Mouse (Mus musculus) ES-E14 (cell line): ENCODE measurements around the gene Bmper. TPM values are rescaled to one million over a fixed set of nuclear protein-coding genes. Genes with fewer than 3 reads are reported as not detected.

Experiments used
- DNase-seq: peaks from one replicate; pipeline ENCODE4 v3.0.0-alpha.2; 2013; ENCODE audit warnings: low read depth, low spot score
- H3K27ac ChIP-seq: 2 replicates; pipeline ENCODE4 v1.5.1; 2012; ENCODE audit warnings: low read depth, mild to moderate bottlenecking, low read length, moderate library complexity, mixed read lengths; ENCODE audit not compliant: poor library complexity, insufficient read depth, severe bottlenecking
- H3K36me3 ChIP-seq: 2 replicates; pipeline ENCODE4 v1.6.1; 2012; ENCODE audit warnings: mild to moderate bottlenecking, low read length, moderate library complexity, mixed read lengths; ENCODE audit not compliant: control insufficient read depth, poor library complexity, insufficient read depth, severe bottlenecking
- H3K4me1 ChIP-seq, 2 experiments: fragments of 150-350 bp in 1 of 2; sonication (generic) in 1 of 2; 2 replicates each; pipeline ENCODE4 v1.6.1; 2012; ENCODE audit warnings: low read length in 2 of 2, mild to moderate bottlenecking in 1 of 2, mixed read lengths in 1 of 2; ENCODE audit not compliant: control insufficient read depth in 2 of 2, insufficient read depth in 2 of 2, poor library complexity in 1 of 2
- H3K4me3 ChIP-seq, 2 experiments: fragments of 150-350 bp in 1 of 2; sonication (generic) in 1 of 2; 2 replicates each; pipeline ENCODE4 v1.5.1; 2012; ENCODE audit warnings: low read length in 2 of 2, low read depth in 1 of 2, mild to moderate bottlenecking in 1 of 2, mixed read lengths in 1 of 2; ENCODE audit not compliant: insufficient read depth in 1 of 2, poor library complexity in 1 of 2, severe bottlenecking in 1 of 2
- H3K9ac ChIP-seq: 2 replicates; pipeline ENCODE4 v1.6.1; 2012; ENCODE audit warnings: low read depth, mild to moderate bottlenecking, low read length, mixed read lengths; ENCODE audit not compliant: poor library complexity, insufficient read depth, severe bottlenecking
- H3K9me3 ChIP-seq: fragments of 150-350 bp; sonication (generic); 2 replicates; pipeline ENCODE4 v1.6.1; 2012; ENCODE audit warnings: low read depth, mild to moderate bottlenecking, low read length; ENCODE audit not compliant: control insufficient read depth, insufficient read depth
- CHD2 ChIP-seq: IDR thresholded peaks from 2 replicates; pipeline ENCODE4 v1.6.1; 2014; ENCODE audit warnings: mild to moderate bottlenecking, low read depth, low read length, inconsistent platforms
- HCFC1 ChIP-seq: IDR thresholded peaks from 2 replicates; pipeline ENCODE4 v1.6.1; 2012; ENCODE audit warnings: low read length, inconsistent platforms, borderline replicate concordance; ENCODE audit not compliant: insufficient read depth
- MAFK ChIP-seq: IDR thresholded peaks from 2 replicates; pipeline ENCODE4 v1.6.1; 2014; ENCODE audit warnings: mild to moderate bottlenecking, low read depth, low read length, inconsistent platforms; ENCODE audit not compliant: insufficient read depth
- ZC3H11A ChIP-seq: IDR thresholded peaks from 2 replicates; pipeline ENCODE4 v1.6.1; 2012; ENCODE audit warnings: low read depth, mild to moderate bottlenecking, inconsistent platforms, low read length, borderline replicate concordance
- ZNF384 ChIP-seq: IDR thresholded peaks from 2 replicates; pipeline ENCODE4 v1.6.1; 2012; ENCODE audit warnings: low read depth, low read length, inconsistent platforms
- in situ Hi-C, 2 experiments: fragments of 600-800 bp; cut with MboI; formaldehyde crosslinking; loops; one replicate each; pipeline ENCODE4 v1.15.1; 2025; ENCODE audit warnings: low sequenced_read_pairs in 2 of 2, inconsistent platforms in 1 of 2; ENCODE audit not compliant: unreplicated experiment in 2 of 2
- total RNA-seq: library from RNA; depleted of rRNA; stranded (reverse); fragments of 300-350 nt; gene quantifications from 2 replicates; pipeline ENCODE4 v1.2.3, GENCODE M21; 2012

The Bmper gene
- total RNA-seq, 1 experiment, result 2.5 TPM

GRCm38 (mm10) chr9:23250026-23250425 is 27.1 kb downstream of the Bmper start:
- no peaks in the 10 kb centered on the region for H3K9me3 ChIP-seq
- DNase-seq, result peak; percentile 62
- no peak overlapping the region for H3K27ac ChIP-seq
- H3K36me3 ChIP-seq, result no peaks in the 10 kb centered on the region
- in situ Hi-C loops, result no loop called here
- no peak for TF ChIP-seq MAFK
- TF ChIP-seq ZC3H11A, result peak; percentile 54; the same call in 1 of the 2 replicates
- no peaks in the 10 kb centered on the region for H3K4me1 ChIP-seq
- no peak overlapping the region for H3K9ac ChIP-seq
- no peak overlapping the region for H3K4me3 ChIP-seq

GRCm38 (mm10) chr9:23251001-23251400 is 28.1 kb downstream of the Bmper start:
- Histone ChIP-seq H3K9ac (no peak overlapping the region), H3K4me1 (no peaks in the 10 kb centered on the region), H3K4me3 (no peak overlapping the region), H3K36me3 (no peaks in the 10 kb centered on the region), H3K9me3 (no peaks in the 10 kb centered on the region), H3K27ac (no peak overlapping the region)
- in situ Hi-C loops, result no loop called here
- TF ChIP-seq HCFC1, result no peak
- no peak for TF ChIP-seq MAFK
- TF ChIP-seq ZC3H11A, result no peak
- DNase-seq, result no peak

GRCm38 (mm10) chr9:23253624-23254023 is 30.7 kb downstream of the Bmper start:
- no peaks in the 10 kb centered on the region for H3K4me1 ChIP-seq
- H3K4me3 ChIP-seq, result no peak overlapping the region
- in situ Hi-C loops, result no loop called here
- DNase-seq, result no peak
- H3K36me3 ChIP-seq, result no peaks in the 10 kb centered on the region
- H3K9me3 ChIP-seq, result no peaks in the 10 kb centered on the region
- TF ChIP-seq CHD2 (no peak), ZNF384 (no peak), MAFK (no peak), ZC3H11A (no peak), HCFC1 (no peak)
- H3K27ac ChIP-seq, result no peak overlapping the region
- H3K9ac ChIP-seq, result no peak overlapping the region

GRCm38 (mm10) chr9:23254237-23255214 is 31.6 kb downstream of the Bmper start:
- Histone ChIP-seq H3K9ac (no peak overlapping the region), H3K9me3 (no peaks in the 10 kb centered on the region), H3K4me1 (no peaks in the 10 kb centered on the region), H3K36me3 (no peaks in the 10 kb centered on the region), H3K27ac (no peak overlapping the region), H3K4me3 (no peak overlapping the region)
- in situ Hi-C loops, result no loop called here
- no peak for DNase-seq
- TF ChIP-seq MAFK, result no peak
- TF ChIP-seq HCFC1, result no peak
- no peak for TF ChIP-seq ZNF384
- TF ChIP-seq CHD2, result no peak
- TF ChIP-seq ZC3H11A, result no peak

DNA sequence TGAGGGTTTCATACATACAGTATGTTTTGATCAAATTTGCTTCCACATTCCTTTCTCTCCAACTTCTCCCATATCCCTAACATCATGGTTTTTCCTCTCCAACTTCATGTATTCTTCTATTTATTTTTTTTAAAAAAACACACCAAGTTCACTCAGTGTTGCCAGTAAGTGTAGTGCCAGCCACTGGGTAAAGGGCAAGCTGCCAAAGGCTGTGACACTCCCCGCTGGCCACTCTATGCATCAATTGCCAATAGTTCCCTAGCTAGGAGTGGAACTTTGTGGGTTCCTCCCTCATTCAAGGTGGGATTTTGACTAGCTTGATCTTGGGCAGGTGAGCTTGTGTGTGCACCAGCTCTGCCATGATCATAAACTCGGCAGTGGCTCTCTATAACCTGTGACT is 33.0 kb downstream of the Bmper start:
- Histone ChIP-seq H3K4me1 (no peaks in the 10 kb centered on the region), H3K4me3 (no peak overlapping the region), H3K36me3 (no peaks in the 10 kb centered on the region), H3K9ac (no peak overlapping the region), H3K27ac (no peak overlapping the region), H3K9me3 (no peaks in the 10 kb centered on the region)
- TF ChIP-seq HCFC1 (no peak), ZC3H11A (no peak), CHD2 (no peak)
- in situ Hi-C loops, result no loop called here
- DNase-seq, result no peak
